Mouse (Mus musculus): ENCODE measurements around the gene D17H6S53E. TPM values are rescaled to one million over a fixed set of nuclear protein-coding genes. Genes with fewer than 3 reads are reported as not detected.

Gene D17H6S53E
- total RNA-seq, 2 experiments from 2014 or later: 25.2 to 29.3 TPM

- Histone ChIP-seq H3K4me3 (no peak overlapping the region), H3K27ac (no peak overlapping the region)
- no peak for DNase-seq (ENCODE audit: low spot score in 2 of 2)
- TF ChIP-seq CTCF (conservative IDR thresholded peaks at IDR 0.05): no peak
Measured at GRCm38 (mm10) chr17:35147348-35147747, 21.2 kb downstream of the D17H6S53E start.

- Histone ChIP-seq H3K27ac (no peak overlapping the region; the same call in 1 of the 2 replicates), H3K4me3 (no peak overlapping the region)
- no peak for DNase-seq (ENCODE audit: low spot score in 2 of 2)
- no peak for TF ChIP-seq CTCF (conservative IDR thresholded peaks at IDR 0.05)
Measured at GRCm38 (mm10) chr17:35147922-35148639, 21.9 kb downstream of the D17H6S53E start.

GRCm38 (mm10) chr17:35152121-35152520 lies 25.9 kb downstream of the D17H6S53E start:
- H3K27ac ChIP-seq: no peak overlapping the region
- H3K4me3 ChIP-seq: no peak overlapping the region
- TF ChIP-seq CTCF (conservative IDR thresholded peaks at IDR 0.05): no peak
- no peak for DNase-seq (ENCODE audit: low spot score in 2 of 2)

- H3K27ac ChIP-seq: no peak overlapping the region
- DNase-seq (ENCODE audit: low spot score in 2 of 2): no peak
- H3K4me3 ChIP-seq: no peak overlapping the region
- TF ChIP-seq CTCF (conservative IDR thresholded peaks at IDR 0.05): no peak
Measured at GRCm38 (mm10) chr17:35153077-35153476, 26.9 kb downstream of the D17H6S53E start.

GRCm38 (mm10) chr17:35153931-35154330 lies 27.8 kb downstream of the D17H6S53E start:
- Histone ChIP-seq H3K4me3 (no peak overlapping the region), H3K27ac (no peak overlapping the region)
- no peak for DNase-seq (ENCODE audit: low spot score in 2 of 2)
- no peak for TF ChIP-seq CTCF (conservative IDR thresholded peaks at IDR 0.05)

- no peak for DNase-seq (ENCODE audit: low spot score in 2 of 2)
- no peak overlapping the region for H3K4me3 ChIP-seq
- no peak overlapping the region for H3K27ac ChIP-seq
- TF ChIP-seq CTCF (conservative IDR thresholded peaks at IDR 0.05): no peak
Measured at GRCm38 (mm10) chr17:35154616-35155015, 28.4 kb downstream of the D17H6S53E start.

- DNase-seq (ENCODE audit: low spot score in 2 of 2): no peak
- TF ChIP-seq CTCF (conservative IDR thresholded peaks at IDR 0.05): no peak
- Histone ChIP-seq H3K4me3 (no peak overlapping the region), H3K27ac (no peak overlapping the region)
Measured at GRCm38 (mm10) chr17:35155451-35155850, 29.3 kb downstream of the D17H6S53E start.

- TF ChIP-seq CTCF (conservative IDR thresholded peaks at IDR 0.05): no peak
- DNase-seq (ENCODE audit: low spot score in 2 of 2): no peak
- Histone ChIP-seq H3K27ac (no peak overlapping the region), H3K4me3 (no peak overlapping the region)
Measured at GRCm38 (mm10) chr17:35156461-35157200, 30.5 kb downstream of the D17H6S53E start.

- DNase-seq (ENCODE audit: low spot score in 2 of 2): no peak
- Histone ChIP-seq H3K4me3 (no peak overlapping the region), H3K27ac (no peak overlapping the region)
- TF ChIP-seq CTCF (conservative IDR thresholded peaks at IDR 0.05): no peak
Measured at GRCm38 (mm10) chr17:35157254-35157653, 31.1 kb downstream of the D17H6S53E start.

- DNase-seq (ENCODE audit: low spot score in 2 of 2): no peak
- Histone ChIP-seq H3K27ac (no peak overlapping the region), H3K4me3 (no peak overlapping the region)
- no peak for TF ChIP-seq CTCF (conservative IDR thresholded peaks at IDR 0.05)
Measured at GRCm38 (mm10) chr17:35157661-35158175, 31.5 kb downstream of the D17H6S53E start.

- H3K4me3 ChIP-seq: no peak overlapping the region
- H3K27ac ChIP-seq: no peak overlapping the region
- DNase-seq (ENCODE audit: low spot score in 2 of 2): no peak
- TF ChIP-seq CTCF (conservative IDR thresholded peaks at IDR 0.05): no peak
Measured at GRCm38 (mm10) chr17:35158850-35159593, 32.8 kb downstream of the D17H6S53E start.

- H3K27ac ChIP-seq: no peak overlapping the region
- TF ChIP-seq CTCF (conservative IDR thresholded peaks at IDR 0.05): no peak
Measured at GRCm38 (mm10) chr17:35159638-35160037, 33.5 kb downstream of the D17H6S53E start.

GRCm38 (mm10) chr17:35161421-35161820 lies 35.2 kb downstream of the D17H6S53E start:
- DNase-seq (ENCODE audit: low spot score in 2 of 2): no peak
- Histone ChIP-seq H3K27ac (no peak overlapping the region), H3K4me3 (no peak overlapping the region)
- no peak for TF ChIP-seq CTCF (conservative IDR thresholded peaks at IDR 0.05)

More at GRCm38 (mm10) chr17:35159638-35160037, 33.5 kb downstream of the D17H6S53E start:
- no peak overlapping the region for H3K4me3 ChIP-seq
- no peak for DNase-seq (ENCODE audit: low spot score in 2 of 2)
